Mouse (Mus musculus) retina, adult 2 months (tissue): ENCODE data around the gene Catsperg1.
A peak's percentile ranks its signal among the peaks of the same experiment; 100 is the strongest.
"Not testable (repeated sequence)": the region's sequence is repeated elsewhere in the genome, so short reads cannot be mapped to it uniquely, and the experiment has no call there.

Experiments used
- DNase-seq: peaks from one replicate; pipeline ENCODE4 v3.0.0-alpha.2; 2012; ENCODE audit warnings: low read depth, low spot score

The Catsperg1 gene

DNA sequence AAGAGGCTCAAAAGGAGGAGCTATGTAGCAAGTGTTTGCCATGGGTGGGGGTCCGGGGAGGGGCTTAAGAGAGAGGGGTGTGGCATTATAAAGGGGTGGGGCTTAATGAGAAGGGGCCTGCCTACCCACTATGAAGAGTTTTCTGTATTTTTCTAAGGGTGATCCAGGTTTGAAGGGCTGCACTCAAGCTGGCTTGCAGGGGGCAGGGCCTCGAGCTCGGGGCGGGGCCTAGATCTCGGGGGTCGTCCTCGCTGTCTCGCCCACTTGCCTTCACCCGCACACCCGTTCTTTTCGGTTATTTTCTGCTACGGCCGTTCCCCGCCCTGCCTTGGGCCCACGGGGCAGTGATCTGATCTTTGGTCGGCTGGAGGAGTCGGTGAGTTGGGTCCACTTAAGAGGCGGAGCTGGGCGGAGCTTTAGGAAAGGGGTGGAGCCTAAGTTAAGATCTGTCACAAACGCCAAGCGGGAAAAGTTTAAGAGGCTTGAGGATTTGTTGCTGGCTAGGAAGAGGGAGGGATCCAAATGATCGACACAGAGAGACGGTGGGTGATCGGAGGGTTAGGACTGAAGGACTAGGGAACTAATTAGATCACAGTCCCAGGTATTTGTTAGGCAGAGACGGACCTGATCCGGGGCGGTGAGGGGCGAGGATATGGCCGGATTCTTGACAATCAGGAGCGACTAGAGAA lies 43.6 kb downstream of the Catsperg1 start, which contains the start of the genes Ggn and Spred3:
Ggn (plus strand) TSS at position 145 of the 689 bp plus-strand sequence.
Spred3 (minus strand) TSS at position 346 of the 689 bp plus-strand sequence.
- no peak for DNase-seq

DNA sequence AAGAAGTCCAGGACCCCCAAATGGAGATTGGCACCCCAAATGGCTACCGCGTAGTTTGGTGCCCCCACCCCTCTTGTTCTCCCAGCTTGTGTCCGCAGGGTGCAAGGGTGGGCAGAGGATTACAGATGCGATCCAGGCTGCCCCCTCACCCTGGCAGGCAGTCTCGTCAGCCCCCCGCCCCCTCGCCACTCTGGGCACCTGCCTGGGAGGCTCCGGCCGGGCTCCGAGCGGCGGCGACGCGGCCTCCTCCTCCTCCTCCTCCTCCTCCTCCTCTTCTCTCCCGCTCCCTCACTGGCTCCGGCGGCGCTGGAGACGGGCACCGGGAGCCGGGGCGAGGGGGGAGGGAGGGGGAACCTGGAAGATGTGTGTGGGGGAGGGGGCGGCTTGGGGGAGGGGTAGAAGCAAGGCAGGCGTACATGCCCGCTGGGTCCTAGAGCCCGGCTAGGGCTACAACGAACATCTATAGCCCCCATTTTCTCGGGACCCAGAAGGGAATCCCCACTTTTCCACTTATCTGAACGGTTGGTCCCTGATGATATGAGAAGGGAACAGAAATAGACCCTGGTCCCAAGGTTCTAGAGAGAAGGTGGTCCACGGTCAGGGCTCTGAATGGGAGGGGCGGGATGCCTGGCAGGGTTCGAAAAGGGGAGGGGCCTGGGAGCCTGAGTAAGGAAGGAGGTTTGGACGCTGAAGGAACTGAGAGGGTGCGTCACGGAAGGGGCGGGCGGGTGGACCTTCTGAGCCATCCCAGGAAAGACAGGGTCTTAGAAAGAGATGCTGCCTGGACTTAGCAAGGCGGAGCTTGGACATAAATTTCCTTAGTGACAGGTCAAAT lies 44.4 kb downstream of the Catsperg1 start:
- no peak for DNase-seq

DNA sequence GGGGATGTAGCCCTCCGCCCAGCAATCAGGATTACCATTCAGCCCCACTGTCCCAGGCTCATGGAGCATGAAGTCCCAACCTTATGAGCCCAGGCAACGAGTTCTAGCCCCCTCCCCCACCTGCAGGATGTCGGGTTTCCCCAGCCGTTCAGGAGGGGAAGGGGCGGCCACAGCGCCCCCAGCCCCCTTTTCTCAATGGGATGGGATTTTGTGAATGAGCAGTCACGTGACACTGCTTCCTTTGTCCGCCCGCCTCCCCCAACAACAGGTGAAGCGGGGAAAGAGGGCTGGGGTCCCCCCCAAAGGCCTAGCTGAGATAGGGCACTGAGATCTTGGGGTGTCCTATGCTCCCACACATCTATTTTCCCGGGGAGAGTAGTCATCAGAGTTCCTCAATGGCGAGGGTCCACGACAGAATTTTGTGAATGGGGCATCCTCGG lies 45.0 kb downstream of the Catsperg1 start:
- DNase-seq: no peak

DNA sequence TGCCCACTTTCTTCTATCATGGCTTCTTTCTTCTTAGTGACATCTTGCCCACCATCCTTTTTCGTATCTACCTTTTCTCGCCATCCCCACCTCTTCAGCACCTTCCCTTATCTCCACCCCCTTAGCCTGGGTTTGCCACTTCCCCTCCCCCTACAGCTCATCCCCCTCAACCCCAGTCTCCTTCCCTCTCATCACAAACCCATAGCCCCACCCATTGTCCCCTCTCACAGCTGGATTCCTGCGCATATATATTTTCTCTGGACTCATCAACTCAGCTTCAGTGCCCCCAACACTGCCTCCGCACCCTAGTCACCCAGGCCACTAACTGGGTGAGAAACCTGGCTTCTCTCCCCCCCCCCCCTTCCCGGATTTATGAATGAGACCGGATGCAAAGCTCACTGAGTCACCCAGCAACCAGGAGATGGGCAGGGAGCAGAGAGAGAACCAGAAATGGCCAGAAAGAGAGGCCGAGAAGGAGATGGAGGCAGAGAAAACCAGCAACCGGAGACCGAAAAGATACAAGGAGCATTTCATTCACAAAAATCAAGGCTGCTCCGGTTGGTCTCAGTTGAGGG lies 45.6 kb downstream of the Catsperg1 start:
- DNase-seq: no peak

DNA sequence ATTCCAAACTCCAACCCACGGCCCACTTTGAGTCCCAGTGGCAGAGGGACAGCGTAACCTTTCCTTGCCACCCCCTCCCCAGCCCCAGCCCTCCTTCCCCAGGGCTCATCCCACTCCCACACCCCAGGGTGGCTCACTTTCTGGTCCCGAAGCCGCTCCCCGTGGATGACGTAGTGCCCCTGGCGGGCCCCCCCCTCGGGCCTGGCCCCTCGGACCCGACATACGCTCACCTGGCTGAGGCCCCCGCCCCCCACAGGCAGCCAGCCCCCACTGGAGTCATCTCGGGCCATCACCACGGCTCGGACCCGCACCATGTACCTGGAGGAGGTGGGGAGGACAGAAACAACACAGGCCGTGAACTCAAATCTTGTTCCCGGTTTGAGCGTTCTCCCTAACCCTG lies 46.2 kb downstream of the Catsperg1 start:
- no peak for DNase-seq

DNA sequence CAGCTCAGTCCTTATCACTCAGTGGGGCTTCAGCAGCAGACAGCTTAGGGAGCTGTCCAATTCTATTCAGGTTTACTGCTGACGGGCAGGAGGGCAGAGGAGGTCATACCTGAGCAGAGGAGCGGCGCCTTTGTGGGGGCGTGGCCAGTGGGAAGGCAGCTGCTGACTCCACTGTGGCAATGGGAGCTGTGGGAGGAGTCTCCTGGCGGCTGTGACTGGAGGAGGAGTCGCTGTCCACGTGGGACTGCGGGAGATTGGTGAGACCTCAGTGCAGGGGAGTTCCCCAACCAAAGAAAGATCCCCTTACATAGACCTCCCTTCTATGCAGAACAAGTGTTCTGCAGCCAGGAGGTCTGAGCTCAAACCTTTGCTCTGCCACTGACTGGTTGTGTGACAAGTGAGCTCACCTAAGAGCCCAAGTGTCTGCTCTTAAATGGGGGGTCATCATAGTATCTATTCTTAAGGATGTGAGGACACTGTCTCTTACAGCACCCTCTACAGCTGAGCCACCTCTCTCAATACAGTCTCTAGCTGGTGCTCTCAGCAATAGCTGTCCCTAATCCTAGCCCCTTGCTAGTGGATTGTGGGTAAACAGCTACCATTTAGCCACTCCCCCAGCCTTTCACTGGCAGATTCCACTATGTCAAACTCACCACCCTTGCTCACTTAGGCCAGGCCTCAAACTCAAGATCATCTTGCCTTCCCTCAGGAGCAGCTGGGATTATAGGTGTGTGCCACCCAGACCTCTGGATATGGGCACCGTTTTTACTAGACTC lies 50.9 kb downstream of the Catsperg1 start:
- DNase-seq: no peak

DNA sequence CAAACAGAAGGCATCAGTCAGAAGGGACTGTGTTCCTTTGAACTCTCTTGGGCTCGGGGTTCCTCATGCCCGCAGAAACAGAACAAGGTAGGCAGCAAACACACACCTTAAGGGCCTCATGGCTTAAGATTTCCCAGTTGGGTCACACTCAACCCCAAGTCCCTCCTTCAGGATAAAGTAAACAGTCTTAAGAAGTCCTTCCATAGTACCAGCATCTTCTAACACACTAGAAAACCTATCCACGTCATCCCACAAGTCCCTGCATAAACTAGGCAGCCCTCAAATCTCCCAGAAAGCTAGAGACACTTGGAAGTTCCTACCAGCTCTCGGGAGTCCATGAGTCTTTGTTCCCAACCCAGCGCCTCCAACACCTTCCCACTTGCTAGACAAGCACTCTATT lies 51.5 kb downstream of the Catsperg1 start:
- no peak for DNase-seq

DNA sequence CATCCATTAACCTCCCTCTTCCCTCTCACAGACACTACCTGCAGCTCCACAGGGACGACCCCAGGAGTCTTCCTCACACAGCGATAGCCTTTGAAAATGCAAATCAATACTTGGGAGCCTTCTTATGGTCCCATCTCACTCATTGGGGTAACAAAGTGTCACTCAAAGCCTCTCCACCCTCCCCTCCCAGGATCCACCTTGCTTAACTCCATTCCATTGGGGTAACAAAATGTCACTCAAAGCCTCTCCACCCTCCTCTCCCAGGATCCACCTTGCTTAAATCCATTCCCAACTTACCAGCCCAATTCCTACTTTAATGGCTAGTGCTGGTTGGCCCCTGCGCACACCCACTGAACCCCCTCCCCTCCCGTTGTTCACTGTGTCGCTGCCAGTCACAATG lies 55.6 kb downstream of the Catsperg1 start:
- DNase-seq: no peak

DNA sequence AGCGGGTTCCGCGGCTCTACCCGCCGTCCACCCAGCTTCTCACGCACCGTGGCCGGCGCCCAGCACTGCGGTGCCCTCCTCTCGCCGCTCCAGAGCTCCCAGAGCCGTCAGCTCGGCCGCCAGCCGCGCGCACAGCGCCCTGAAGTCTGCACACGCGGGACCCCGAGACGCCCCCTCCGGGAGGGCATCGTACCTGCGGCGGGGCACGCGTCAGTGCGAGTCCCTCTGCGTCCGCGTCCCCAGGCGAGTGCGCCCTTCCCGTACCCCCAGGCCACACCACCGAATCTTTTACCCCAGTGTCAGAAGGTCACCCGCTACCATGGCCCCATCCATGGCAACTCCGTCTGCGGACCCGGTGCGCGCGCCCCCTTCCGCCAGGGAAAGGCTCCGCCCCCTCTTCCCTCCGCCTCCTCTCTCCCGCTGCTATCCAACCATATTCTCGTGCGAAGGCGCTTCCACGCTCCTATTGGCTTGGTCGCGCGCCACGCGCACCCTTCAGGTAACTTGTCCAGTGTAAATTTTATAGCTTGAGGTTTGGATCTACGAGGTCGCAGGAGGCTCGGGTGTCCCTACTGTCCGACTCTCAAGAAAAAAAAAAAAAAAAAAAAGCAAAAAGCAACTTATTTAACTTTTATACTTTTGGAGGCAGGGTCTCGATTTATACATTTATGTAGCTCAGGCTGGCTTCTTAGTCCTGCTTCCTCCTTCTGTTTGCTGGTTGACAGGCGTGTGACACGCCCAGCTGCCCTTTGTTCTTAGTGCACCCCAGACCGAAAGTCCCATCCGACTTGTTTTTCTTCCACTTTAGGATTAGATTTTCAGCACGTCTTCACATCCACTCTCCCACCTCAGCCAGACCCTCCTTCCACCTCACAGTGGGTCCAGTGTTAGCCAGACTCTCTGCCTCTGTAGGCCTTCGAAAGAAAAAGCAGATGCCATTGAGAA lies 57.7 kb downstream of the Catsperg1 start, which contains the start of gene Fam98c:
Fam98c (minus strand) TSS at position 397 of the 945 bp plus-strand sequence.
- peak; percentile 55 for DNase-seq

DNA sequence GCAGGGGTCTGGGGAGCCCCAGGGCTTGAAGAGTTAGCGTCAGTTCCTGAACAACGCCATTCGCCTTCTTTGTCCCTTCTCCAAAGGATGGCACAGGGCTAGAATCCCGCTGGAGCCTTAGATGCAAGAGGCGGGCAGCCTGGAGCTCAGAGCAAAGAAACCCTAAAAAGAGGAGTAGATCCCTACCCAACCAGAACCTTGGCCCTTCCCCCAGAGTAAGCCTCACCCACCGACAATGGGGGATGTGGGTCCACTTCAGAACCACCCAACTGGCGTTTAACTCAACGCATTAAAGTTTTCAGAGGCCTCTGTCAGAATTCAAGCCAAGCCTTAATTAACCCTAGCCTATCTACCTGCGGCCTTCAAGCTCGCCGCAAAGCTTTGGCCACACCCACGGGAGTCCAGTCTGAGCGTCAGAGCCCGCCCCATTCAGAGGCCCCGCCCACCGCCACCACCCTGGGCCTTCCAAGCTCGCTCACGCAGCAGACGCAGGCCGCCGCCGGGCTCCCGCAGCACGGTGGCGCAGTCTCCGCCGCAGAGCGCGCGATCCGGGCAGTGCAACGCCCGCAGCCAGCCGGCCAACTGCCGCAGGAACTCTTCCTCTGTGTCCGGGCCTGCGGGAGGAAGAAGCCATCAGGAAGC lies 58.5 kb downstream of the Catsperg1 start:
- DNase-seq: peak; percentile 68

DNA sequence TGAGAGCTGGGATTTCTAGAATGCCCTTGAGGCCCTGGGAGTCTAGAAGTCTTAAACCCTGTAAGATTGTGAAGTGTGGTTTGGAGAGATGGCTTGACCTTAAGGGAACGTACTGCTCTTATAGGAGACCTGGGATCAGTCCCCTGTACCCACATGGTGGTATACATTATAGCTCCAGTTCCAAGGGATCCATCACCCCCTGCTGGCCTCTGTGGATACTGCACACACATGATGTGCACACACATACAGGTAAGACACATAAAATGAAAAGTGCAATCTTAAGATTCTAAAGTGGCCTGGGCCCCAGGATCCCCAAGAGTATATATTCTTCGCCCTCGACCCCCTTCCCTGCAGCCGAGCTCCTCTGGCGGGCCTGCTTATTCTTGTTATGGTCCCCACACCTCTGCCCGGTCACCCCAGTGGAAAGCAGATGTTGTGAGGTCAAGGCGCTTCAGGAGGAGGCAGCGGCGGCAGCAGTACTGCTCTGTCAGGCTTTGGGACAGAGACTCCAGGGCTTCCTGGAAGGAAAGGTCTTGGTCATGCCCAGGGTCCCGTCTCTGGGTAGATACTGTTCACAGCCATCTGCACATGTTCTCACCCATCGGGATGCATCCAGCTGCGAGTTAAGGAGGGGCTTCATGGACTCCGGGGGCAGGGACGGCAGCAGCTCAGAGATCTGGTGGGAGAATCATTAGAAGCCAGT lies 59.7 kb downstream of the Catsperg1 start:
- no peak for DNase-seq

DNA sequence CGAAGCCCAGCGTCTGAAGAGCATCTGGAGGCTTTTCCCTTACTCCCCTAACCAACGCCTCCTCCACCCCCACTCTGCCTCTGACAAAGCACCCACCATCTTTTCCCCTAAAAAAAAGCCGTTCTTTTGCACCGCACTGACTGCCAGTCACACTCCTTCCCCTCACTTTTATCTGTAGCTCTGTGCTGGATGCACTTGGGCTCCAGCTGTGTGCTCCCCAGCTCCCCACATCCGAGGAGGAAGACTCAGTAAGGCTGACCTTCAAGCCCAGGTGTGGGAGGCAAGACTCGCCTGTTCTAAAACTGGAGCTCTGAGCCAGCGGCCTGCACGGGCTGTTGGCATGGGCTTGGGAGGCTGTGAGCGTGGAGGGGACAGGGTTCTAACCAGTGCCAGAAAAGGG lies 62.3 kb downstream of the Catsperg1 start:
- no peak for DNase-seq

DNA sequence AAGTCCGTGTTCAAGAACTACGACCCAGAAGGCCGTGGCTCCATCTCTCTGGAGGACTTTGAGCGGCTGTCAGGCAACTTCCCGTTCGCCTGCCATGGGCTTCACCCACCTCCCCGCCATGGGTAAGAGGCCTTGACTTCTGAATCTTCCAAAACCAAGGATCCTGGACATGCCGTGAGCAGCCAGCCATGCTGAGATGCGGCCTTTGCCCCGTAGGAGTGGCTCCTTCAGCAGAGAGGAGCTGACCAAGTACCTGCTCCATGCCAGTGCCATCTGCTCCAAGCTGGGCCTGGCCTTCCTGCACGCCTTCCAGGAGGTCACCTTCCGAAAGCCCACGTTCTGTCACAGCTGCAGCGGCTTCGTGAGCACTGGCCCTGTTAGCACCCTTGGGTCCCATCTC lies 65.1 kb downstream of the Catsperg1 start:
- DNase-seq: no peak

DNA sequence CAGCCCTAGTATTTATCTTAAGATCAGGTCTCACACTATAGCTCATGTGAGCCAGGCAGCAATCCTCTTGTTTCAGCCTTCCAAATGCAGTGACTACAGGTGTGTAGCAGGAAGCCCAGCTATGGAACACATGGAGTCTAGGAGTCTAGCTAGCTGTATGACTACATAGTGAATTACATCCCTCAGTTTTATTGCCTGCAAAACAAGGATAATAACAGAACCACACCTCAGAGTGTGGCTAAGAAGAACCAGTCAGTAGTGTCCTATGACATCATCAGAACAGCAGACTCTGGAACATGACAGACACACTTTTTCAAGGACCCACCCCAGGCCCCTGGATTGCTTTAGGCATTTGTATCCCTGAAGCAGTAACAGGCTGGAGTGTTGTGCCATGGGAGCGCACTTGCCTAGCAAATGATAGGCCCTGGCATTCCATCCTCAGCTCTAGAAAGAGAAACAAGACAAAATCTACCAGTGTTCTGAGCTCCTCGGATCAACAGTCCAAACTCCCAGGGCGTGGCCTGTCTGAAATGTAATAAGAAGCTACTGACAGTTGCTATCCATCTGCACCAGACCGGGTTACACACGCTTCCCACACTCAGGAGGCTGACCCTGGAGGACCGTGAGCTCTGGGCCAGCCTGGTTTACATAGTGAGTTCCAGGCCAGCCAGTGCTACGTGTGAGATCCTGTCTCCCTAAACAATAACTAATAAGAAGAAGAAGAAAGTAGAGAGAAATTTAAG lies 67.0 kb downstream of the Catsperg1 start:
- no peak for DNase-seq

DNA sequence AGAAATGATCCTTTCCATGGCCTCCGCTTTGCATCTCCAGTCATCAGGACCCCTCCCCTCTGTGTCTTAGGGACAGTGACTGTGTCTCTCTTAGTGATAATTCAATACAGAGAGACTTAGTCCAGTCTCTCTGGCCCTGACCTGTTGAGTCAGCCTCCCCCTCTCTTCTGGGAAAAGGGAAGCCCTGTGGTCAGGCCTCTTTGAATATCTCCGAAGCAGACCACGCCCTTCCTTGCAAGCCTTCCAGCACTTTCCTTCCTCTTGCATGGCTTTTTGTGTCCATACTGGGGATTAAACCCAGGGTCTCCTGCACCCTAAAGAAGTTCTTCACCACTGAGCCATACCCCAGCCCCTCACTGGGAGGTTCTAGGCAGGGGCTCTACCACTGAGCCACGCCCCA lies 69.8 kb downstream of the Catsperg1 start:
- DNase-seq: no peak

DNA sequence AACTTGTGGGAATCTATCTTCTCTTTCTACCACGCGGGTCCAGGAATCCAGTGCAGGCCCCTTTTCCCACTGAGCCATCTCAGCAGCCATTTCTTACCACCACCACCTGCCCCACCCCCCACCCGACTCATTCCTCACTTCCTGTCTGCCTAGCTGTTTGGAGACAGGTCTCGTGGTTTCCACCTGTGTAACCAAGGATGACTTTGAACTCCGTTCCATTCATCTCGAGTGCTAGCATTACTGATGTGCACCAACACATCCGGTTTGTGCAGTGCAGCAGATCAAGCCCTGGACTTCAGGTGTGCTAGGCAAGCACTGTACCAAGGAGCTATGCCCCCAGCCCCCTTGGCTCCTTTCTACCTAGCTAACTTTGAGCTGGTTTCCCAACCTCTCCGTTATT lies 72.4 kb downstream of the Catsperg1 start:
- no peak for DNase-seq

DNA sequence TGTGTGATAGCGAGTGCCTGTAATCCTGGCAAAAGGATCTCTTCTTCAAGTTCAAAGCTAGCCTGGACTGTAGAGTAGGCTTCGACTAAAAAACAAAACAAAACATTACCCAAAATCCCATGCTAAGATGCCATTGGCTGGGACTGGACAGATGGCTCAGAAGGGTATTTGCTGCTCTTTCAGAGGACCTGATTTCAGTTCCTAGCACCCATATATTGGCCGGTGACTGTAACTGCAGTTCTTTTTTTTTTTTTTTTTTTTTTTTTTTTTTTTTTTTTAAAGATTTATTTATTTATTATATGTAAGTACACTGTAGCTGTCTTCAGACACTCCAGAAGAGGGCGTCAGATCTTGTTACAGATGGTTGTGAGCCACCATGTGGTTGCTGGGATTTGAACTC lies 74.6 kb downstream of the Catsperg1 start:
- DNase-seq: not testable (repeated sequence)

DNA sequence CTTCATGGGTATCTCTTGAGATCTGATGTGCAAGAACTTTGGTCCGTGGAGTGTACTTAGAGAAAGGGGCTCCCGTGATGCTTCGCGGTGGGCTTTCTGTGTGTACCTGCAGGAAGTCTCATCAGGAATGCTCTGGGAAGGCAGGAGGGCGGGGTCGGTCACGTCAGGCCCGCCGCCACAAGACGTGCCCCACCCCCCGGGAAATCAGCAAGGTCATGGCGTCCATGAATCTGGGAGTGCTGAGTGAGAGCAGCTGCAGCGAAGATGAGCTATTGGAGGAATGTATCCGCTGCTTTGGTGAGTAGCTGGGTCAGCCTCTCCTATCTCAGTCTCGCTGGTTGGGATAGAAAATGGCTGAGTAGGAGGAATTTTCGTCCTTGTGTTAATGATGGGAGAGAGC lies 76.4 kb downstream of the Catsperg1 start:
- DNase-seq: no peak
